Mouse (Mus musculus) liver, embryonic 14.5 days (tissue): Measurements from ENCODE around the gene Ndufs2. TPM values are rescaled to one million over a fixed set of nuclear protein-coding genes. Genes with fewer than 3 reads are reported as not detected.

Experiments
- ATAC-seq: fragments of 200-750 bp; cut with Nextera tagmentation; 2 replicates; pipeline ENCODE4 v1.8.0; 2017; ENCODE audit warnings: moderate number of reproducible peaks, mild to moderate bottlenecking, moderate library complexity; ENCODE audit not compliant: insufficient read depth
- DNase-seq, 3 experiments: peaks; one replicate each; pipeline ENCODE4 v3.0.0-alpha.2; 2012 to 2013; ENCODE audit warnings: low read depth in 3 of 3, low spot score in 3 of 3
- H3K27ac ChIP-seq: fragments of 300-500 bp; sonication (generic); 2 replicates; pipeline ENCODE4 v1.5.1; 2014; ENCODE audit warnings: moderate library complexity, mild to moderate bottlenecking, control low read depth, inconsistent platforms
- H3K27me3 ChIP-seq: fragments of 300-500 bp; sonication (generic); 2 replicates; pipeline ENCODE4 v1.6.1; 2014; ENCODE audit warnings: mild to moderate bottlenecking, low read length, moderate library complexity; ENCODE audit not compliant: control insufficient read depth, insufficient read depth
- H3K36me3 ChIP-seq: fragments of 300-500 bp; sonication (generic); replicated peaks from 2 replicates; pipeline ENCODE4 v1.6.1; 2014; ENCODE audit warnings: low read depth; ENCODE audit not compliant: control insufficient read depth, insufficient read depth
- H3K4me1 ChIP-seq, 2 experiments: fragments of 200-500 bp in 1 of 2; fragments of 300-500 bp in 1 of 2; sonication (generic) in 1 of 2; replicated peaks; 2 replicates each; pipeline ENCODE4 v1.6.1; 2012 to 2014; ENCODE audit warnings: antibody characterized with exemption in 1 of 2, inconsistent platforms in 1 of 2, low read length in 1 of 2; ENCODE audit not compliant: control insufficient read depth in 2 of 2, insufficient read depth in 2 of 2
- H3K4me2 ChIP-seq: fragments of 300-500 bp; sonication (generic); 2 replicates; pipeline ENCODE4 v1.6.1; 2014; ENCODE audit warnings: low read depth, mild to moderate bottlenecking, control low read depth, moderate library complexity
- H3K4me3 ChIP-seq, 2 experiments: fragments of 200-500 bp in 1 of 2; fragments of 300-500 bp in 1 of 2; sonication (generic) in 1 of 2; 2 replicates each; pipeline ENCODE4 v1.5.1; 2012 to 2014; ENCODE audit warnings: low read depth in 2 of 2, low read length in 2 of 2, mild to moderate bottlenecking in 2 of 2, control low read depth in 1 of 2, inconsistent platforms in 1 of 2, moderate library complexity in 1 of 2; ENCODE audit not compliant: insufficient read depth in 1 of 2
- H3K9ac ChIP-seq: fragments of 300-500 bp; sonication (generic); replicated peaks from 2 replicates; pipeline ENCODE4 v1.6.1; 2014; ENCODE audit warnings: mild to moderate bottlenecking, control low read depth, moderate library complexity
- H3K9me3 ChIP-seq: fragments of 300-500 bp; sonication (generic); 2 replicates; pipeline ENCODE4 v1.6.1; 2016; ENCODE audit warnings: low read length, mixed read lengths; ENCODE audit not compliant: control insufficient read depth
- CTCF ChIP-seq: IDR thresholded peaks from 2 replicates; pipeline ENCODE4 v1.5.1; 2016; ENCODE audit warnings: antibody characterized with exemption, low read depth, control low read depth
- EP300 ChIP-seq: IDR thresholded peaks from 2 replicates; pipeline ENCODE4 v1.6.1; 2016; ENCODE audit warnings: antibody characterized with exemption, low read depth
- WGBS: fragments of 180-500 bp; shearing (Covaris S2); extraction: QIAGEN DNeasy Blood & Tissue Kit; methylation state at CpG from one replicate; pipeline ENCODE4 v1.1.7; 2014; ENCODE audit not compliant: insufficient replicate concordance; 5-methylcytosine and 5-hydroxymethylcytosine counted together
- polyA plus RNA-seq, 2 experiments: library from polyadenylated mRNA; depleted of rRNA in 1 of 2; stranded (reverse) in 1 of 2; unstranded in 1 of 2; fragments of >200 nt; fragmentation: Nextera tagmentation in 1 of 2; extraction: Ambion mirVana in 1 of 2; gene quantifications; 2 replicates each; pipeline versions ENCODE4 v1.2.1 to v1.2.3; 2012 to 2014

Gene Ndufs2
- polyA plus RNA-seq, 2 experiments = 72.4 to 136 TPM

- H3K4me3 ChIP-seq = peak overlapping the region; percentile 66 to 93
- ATAC-seq = no peak
- peak overlapping the region; percentile 100 for H3K9ac ChIP-seq
- H3K4me1 ChIP-seq = peaks cover 8 to 13% of the 10 kb centered on the region in 2 experiments; a peak in 3 of 4 replicates
- peak overlapping the region; percentile 96 for H3K27ac ChIP-seq
- no peaks in the 10 kb centered on the region for H3K9me3 ChIP-seq
- H3K27me3 ChIP-seq = no peaks in the 10 kb centered on the region
- H3K4me2 ChIP-seq = peak overlapping the region; percentile 95
- H3K36me3 ChIP-seq = peaks cover 70% of the 10 kb centered on the region
- TF ChIP-seq CTCF (no peak), EP300 (no peak)
- no peak for DNase-seq
- 87% methylated on average over 14 of the region's 14 CpGs for WGBS
Measured at GRCm38 (mm10) chr1:171279012-171279705, 28.0 kb upstream of the Ndufs2 start.

- peaks cover 8 to 13% of the 10 kb centered on the region in 2 experiments; a peak in 3 of 4 replicates for H3K4me1 ChIP-seq
- 95% methylated on average over 8 of the region's 8 CpGs for WGBS
- no peaks in the 10 kb centered on the region for H3K9me3 ChIP-seq
- peak overlapping the region; percentile 95 for H3K4me2 ChIP-seq
- H3K4me3 ChIP-seq = peak overlapping the region; percentile 66 to 93
- ATAC-seq (no peak), DNase-seq (no peak)
- TF ChIP-seq EP300 (no peak), CTCF (no peak)
- H3K9ac ChIP-seq = peak overlapping the region; percentile 100
- no peaks in the 10 kb centered on the region for H3K27me3 ChIP-seq
- peak overlapping the region; percentile 10; the same call in 1 of the 2 replicates for H3K27ac ChIP-seq
- H3K36me3 ChIP-seq = peaks cover 72% of the 10 kb centered on the region
Measured at GRCm38 (mm10) chr1:171278436-171278835, 27.2 kb upstream of the Ndufs2 start.

- H3K36me3 ChIP-seq = peaks cover 70% of the 10 kb centered on the region
- H3K4me2 ChIP-seq = peak overlapping the region; percentile 95
- peak overlapping the region; percentile 34 for H3K9ac ChIP-seq
- peaks cover 8 to 11% of the 10 kb centered on the region in 2 experiments; a peak in 3 of 4 replicates for H3K4me1 ChIP-seq
- H3K9me3 ChIP-seq = no peaks in the 10 kb centered on the region
- H3K4me3 ChIP-seq = peak overlapping the region; percentile 66 to 93; a peak in 3 of 4 replicates
- WGBS = 87% methylated on average over 10 of the region's 10 CpGs
- DNase-seq (no peak), ATAC-seq (no peak)
- no peaks in the 10 kb centered on the region for H3K27me3 ChIP-seq
- H3K27ac ChIP-seq = peak overlapping the region; percentile 10; the same call in 1 of the 2 replicates
- TF ChIP-seq EP300 (no peak), CTCF (no peak)
Measured at GRCm38 (mm10) chr1:171277736-171278135, 26.5 kb upstream of the Ndufs2 start.

GRCm38 (mm10) chr1:171276110-171276748 is 25.0 kb upstream of the Ndufs2 start:
- Histone ChIP-seq H3K27ac (no peak overlapping the region), H3K9me3 (no peaks in the 10 kb centered on the region), H3K36me3 (peaks cover 76% of the 10 kb centered on the region), H3K4me3 (no peak overlapping the region), H3K27me3 (no peaks in the 10 kb centered on the region), H3K9ac (no peak overlapping the region), H3K4me1 (peaks cover 11 to 15% of the 10 kb centered on the region in 2 experiments), H3K4me2 (no peak overlapping the region)
- TF ChIP-seq CTCF (no peak; the same call in 1 of the 2 replicates), EP300 (no peak)
- DNase-seq (no peak), ATAC-seq (no peak)
- 90% methylated on average over 14 of the region's 14 CpGs for WGBS

GRCm38 (mm10) chr1:171275144-171275734 is 24.1 kb upstream of the Ndufs2 start:
- H3K9me3 ChIP-seq = no peaks in the 10 kb centered on the region
- no peak overlapping the region for H3K4me2 ChIP-seq
- 87% methylated on average over 11 of the region's 11 CpGs for WGBS
- H3K27ac ChIP-seq = no peak overlapping the region; the same call in 1 of the 2 replicates
- H3K27me3 ChIP-seq = no peaks in the 10 kb centered on the region
- no peak for DNase-seq
- H3K9ac ChIP-seq = no peak overlapping the region
- H3K4me3 ChIP-seq = no peak overlapping the region
- H3K4me1 ChIP-seq = peaks cover 16 to 18% of the 10 kb centered on the region in 2 experiments
- TF ChIP-seq CTCF = no peak
- TF ChIP-seq EP300 = no peak
- H3K36me3 ChIP-seq = peaks cover 76% of the 10 kb centered on the region
- no peak for ATAC-seq
